Mouse (Mus musculus) liver (tissue): ENCODE results near the gene Slc38a6.

Experiments
- DNase-seq: peaks from one replicate; pipeline ENCODE4 v3.0.0-alpha.2; 2020; ENCODE audit warnings: mixed read lengths

Slc38a6 gene

GRCm38 (mm10) chr12:73400481-73401025 is 114.0 kb downstream of the Slc38a6 start:
- DNase-seq: no peak

DNA sequence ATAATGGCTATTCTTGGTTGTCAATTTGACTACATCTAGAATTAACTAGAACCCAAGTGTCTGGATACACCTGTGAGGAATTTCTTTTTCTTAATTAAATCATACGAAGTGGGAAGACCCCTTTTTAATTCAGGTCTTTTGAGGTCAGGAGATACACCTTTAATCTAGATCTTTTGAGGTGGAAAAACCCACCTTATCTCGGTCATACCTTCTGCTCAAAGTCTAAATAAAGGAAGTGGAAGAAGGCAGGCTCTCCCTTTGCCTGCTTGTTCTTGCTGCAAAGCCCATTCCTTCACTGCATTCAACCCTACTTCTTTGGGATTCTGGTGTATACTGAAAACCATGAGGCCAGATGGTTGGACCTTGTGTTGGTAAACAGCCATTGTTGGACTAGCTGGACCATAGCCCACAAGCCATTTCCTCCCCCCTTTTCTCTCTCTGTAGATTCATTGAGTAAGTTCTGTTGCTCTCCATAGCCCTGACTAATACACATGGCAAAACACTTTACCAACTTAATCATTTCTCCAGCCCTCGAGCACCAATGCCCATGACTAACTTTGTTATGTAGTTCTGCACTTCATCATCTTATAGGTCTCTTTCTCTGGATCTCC is 115.0 kb downstream of the Slc38a6 start:
- no peak for DNase-seq

- DNase-seq: no peak
Observed at GRCm38 (mm10) chr12:73402137-73402712, 115.6 kb downstream of the Slc38a6 start.

GRCm38 (mm10) chr12:73402851-73403665 is 116.5 kb downstream of the Slc38a6 start:
- no peak for DNase-seq
